Mouse (Mus musculus) liver, embryonic 14.5 days (tissue): Measurements from ENCODE around the gene Myom1. TPM values are rescaled to one million over a fixed set of nuclear protein-coding genes. Genes with fewer than 3 reads are reported as not detected.

Experiments
- ATAC-seq: fragments of 200-750 bp; cut with Nextera tagmentation; 2 replicates; pipeline ENCODE4 v1.8.0; 2017; ENCODE audit warnings: moderate number of reproducible peaks, mild to moderate bottlenecking, moderate library complexity; ENCODE audit not compliant: insufficient read depth
- DNase-seq, 3 experiments: peaks; one replicate each; pipeline ENCODE4 v3.0.0-alpha.2; 2012 to 2013; ENCODE audit warnings: low read depth in 3 of 3, low spot score in 3 of 3
- H3K27ac ChIP-seq: fragments of 300-500 bp; sonication (generic); 2 replicates; pipeline ENCODE4 v1.5.1; 2014; ENCODE audit warnings: moderate library complexity, mild to moderate bottlenecking, control low read depth, inconsistent platforms
- H3K27me3 ChIP-seq: fragments of 300-500 bp; sonication (generic); 2 replicates; pipeline ENCODE4 v1.6.1; 2014; ENCODE audit warnings: mild to moderate bottlenecking, low read length, moderate library complexity; ENCODE audit not compliant: control insufficient read depth, insufficient read depth
- H3K36me3 ChIP-seq: fragments of 300-500 bp; sonication (generic); replicated peaks from 2 replicates; pipeline ENCODE4 v1.6.1; 2014; ENCODE audit warnings: low read depth; ENCODE audit not compliant: control insufficient read depth, insufficient read depth
- H3K4me1 ChIP-seq, 2 experiments: fragments of 200-500 bp in 1 of 2; fragments of 300-500 bp in 1 of 2; sonication (generic) in 1 of 2; replicated peaks; 2 replicates each; pipeline ENCODE4 v1.6.1; 2012 to 2014; ENCODE audit warnings: antibody characterized with exemption in 1 of 2, inconsistent platforms in 1 of 2, low read length in 1 of 2; ENCODE audit not compliant: control insufficient read depth in 2 of 2, insufficient read depth in 2 of 2
- H3K4me2 ChIP-seq: fragments of 300-500 bp; sonication (generic); 2 replicates; pipeline ENCODE4 v1.6.1; 2014; ENCODE audit warnings: low read depth, mild to moderate bottlenecking, control low read depth, moderate library complexity
- H3K4me3 ChIP-seq, 2 experiments: fragments of 200-500 bp in 1 of 2; fragments of 300-500 bp in 1 of 2; sonication (generic) in 1 of 2; 2 replicates each; pipeline ENCODE4 v1.5.1; 2012 to 2014; ENCODE audit warnings: low read depth in 2 of 2, low read length in 2 of 2, mild to moderate bottlenecking in 2 of 2, control low read depth in 1 of 2, inconsistent platforms in 1 of 2, moderate library complexity in 1 of 2; ENCODE audit not compliant: insufficient read depth in 1 of 2
- H3K9ac ChIP-seq: fragments of 300-500 bp; sonication (generic); replicated peaks from 2 replicates; pipeline ENCODE4 v1.6.1; 2014; ENCODE audit warnings: mild to moderate bottlenecking, control low read depth, moderate library complexity
- H3K9me3 ChIP-seq: fragments of 300-500 bp; sonication (generic); 2 replicates; pipeline ENCODE4 v1.6.1; 2016; ENCODE audit warnings: low read length, mixed read lengths; ENCODE audit not compliant: control insufficient read depth
- CTCF ChIP-seq: IDR thresholded peaks from 2 replicates; pipeline ENCODE4 v1.5.1; 2016; ENCODE audit warnings: antibody characterized with exemption, low read depth, control low read depth
- EP300 ChIP-seq: IDR thresholded peaks from 2 replicates; pipeline ENCODE4 v1.6.1; 2016; ENCODE audit warnings: antibody characterized with exemption, low read depth
- WGBS: fragments of 180-500 bp; shearing (Covaris S2); extraction: QIAGEN DNeasy Blood & Tissue Kit; methylation state at CpG from one replicate; pipeline ENCODE4 v1.1.7; 2014; ENCODE audit not compliant: insufficient replicate concordance; 5-methylcytosine and 5-hydroxymethylcytosine counted together
- polyA plus RNA-seq, 2 experiments: library from polyadenylated mRNA; depleted of rRNA in 1 of 2; stranded (reverse) in 1 of 2; unstranded in 1 of 2; fragments of >200 nt; fragmentation: Nextera tagmentation in 1 of 2; extraction: Ambion mirVana in 1 of 2; gene quantifications; 2 replicates each; pipeline versions ENCODE4 v1.2.1 to v1.2.3; 2012 to 2014

The Myom1 gene
- polyA plus RNA-seq, 2 experiments: 1.6 to 2.6 TPM

GRCm38 (mm10) chr17:71127464-71128110 is 125.2 kb downstream of the Myom1 start:
- H3K4me1 ChIP-seq: peaks cover 0 to 4% of the 10 kb centered on the region in 2 experiments; a peak in 1 of 4 replicates
- H3K9me3 ChIP-seq: no peaks in the 10 kb centered on the region
- TF ChIP-seq CTCF: no peak
- no peak for TF ChIP-seq EP300
- 46% methylated on average over 7 of the region's 7 CpGs for WGBS
- H3K4me2 ChIP-seq: no peak overlapping the region
- no peaks in the 10 kb centered on the region for H3K36me3 ChIP-seq
- H3K4me3 ChIP-seq: no peak overlapping the region
- no peaks in the 10 kb centered on the region for H3K27me3 ChIP-seq
- H3K9ac ChIP-seq: no peak overlapping the region
- no peak overlapping the region for H3K27ac ChIP-seq
- DNase-seq (no peak), ATAC-seq (no peak)

- no peak for DNase-seq
- Histone ChIP-seq H3K9ac (no peak overlapping the region), H3K9me3 (no peaks in the 10 kb centered on the region), H3K4me2 (no peak overlapping the region), H3K27ac (no peak overlapping the region), H3K4me3 (no peak overlapping the region), H3K4me1 (peaks cover 0 to 7% of the 10 kb centered on the region in 2 experiments; a peak in 1 of 4 replicates), H3K36me3 (no peaks in the 10 kb centered on the region), H3K27me3 (no peaks in the 10 kb centered on the region)
- WGBS: 74% methylated on average over 9 of the region's 9 CpGs
- ATAC-seq: no peak
- TF ChIP-seq EP300 (no peak), CTCF (no peak)
Observed at GRCm38 (mm10) chr17:71129489-71130261, 127.2 kb downstream of the Myom1 start.

- no peaks in the 10 kb centered on the region for H3K36me3 ChIP-seq
- no peak overlapping the region for H3K4me2 ChIP-seq
- DNase-seq (no peak), ATAC-seq (peak; percentile 31; the same call in 1 of the 2 replicates)
- H3K4me3 ChIP-seq: no peak overlapping the region
- no peak overlapping the region for H3K9ac ChIP-seq
- H3K27me3 ChIP-seq: no peaks in the 10 kb centered on the region
- no peak overlapping the region for H3K27ac ChIP-seq
- peaks cover 0 to 12% of the 10 kb centered on the region in 2 experiments; a peak in 2 of 4 replicates for H3K4me1 ChIP-seq
- TF ChIP-seq EP300 (no peak), CTCF (no peak)
- H3K9me3 ChIP-seq: no peaks in the 10 kb centered on the region
Observed at GRCm38 (mm10) chr17:71132221-71132620, 129.8 kb downstream of the Myom1 start.

GRCm38 (mm10) chr17:71132856-71133439 is 130.5 kb downstream of the Myom1 start:
- H3K36me3 ChIP-seq: no peaks in the 10 kb centered on the region
- no peaks in the 10 kb centered on the region for H3K27me3 ChIP-seq
- TF ChIP-seq CTCF: no peak
- TF ChIP-seq EP300: no peak
- no peak overlapping the region for H3K4me2 ChIP-seq
- 52% methylated on average over 11 of the region's 11 CpGs for WGBS
- no peak overlapping the region for H3K4me3 ChIP-seq
- DNase-seq (no peak), ATAC-seq (no peak)
- peaks cover 0 to 15% of the 10 kb centered on the region in 2 experiments; a peak in 2 of 4 replicates for H3K4me1 ChIP-seq
- H3K27ac ChIP-seq: no peak overlapping the region
- no peak overlapping the region for H3K9ac ChIP-seq
- no peaks in the 10 kb centered on the region for H3K9me3 ChIP-seq

- Histone ChIP-seq H3K4me1 (peaks cover 0 to 15% of the 10 kb centered on the region in 2 experiments; a peak in 2 of 4 replicates), H3K27ac (no peak overlapping the region), H3K4me2 (no peak overlapping the region), H3K27me3 (no peaks in the 10 kb centered on the region), H3K36me3 (no peaks in the 10 kb centered on the region), H3K4me3 (no peak overlapping the region), H3K9ac (no peak overlapping the region), H3K9me3 (no peaks in the 10 kb centered on the region)
- 73% methylated on average over 3 of the region's 3 CpGs for WGBS
- no peak for ATAC-seq
- no peak for DNase-seq
- TF ChIP-seq CTCF (no peak), EP300 (no peak)
Observed at GRCm38 (mm10) chr17:71134441-71134955, 132.1 kb downstream of the Myom1 start.
